Mouse (Mus musculus): Measurements from ENCODE around the gene Rab3ip. TPM values are rescaled to one million over a fixed set of nuclear protein-coding genes. Genes with fewer than 3 reads are reported as not detected.

Gene Rab3ip
- total and polyA plus RNA-seq, 3 experiments = 15.2 to 23.2 TPM; not detected in 1

DNA sequence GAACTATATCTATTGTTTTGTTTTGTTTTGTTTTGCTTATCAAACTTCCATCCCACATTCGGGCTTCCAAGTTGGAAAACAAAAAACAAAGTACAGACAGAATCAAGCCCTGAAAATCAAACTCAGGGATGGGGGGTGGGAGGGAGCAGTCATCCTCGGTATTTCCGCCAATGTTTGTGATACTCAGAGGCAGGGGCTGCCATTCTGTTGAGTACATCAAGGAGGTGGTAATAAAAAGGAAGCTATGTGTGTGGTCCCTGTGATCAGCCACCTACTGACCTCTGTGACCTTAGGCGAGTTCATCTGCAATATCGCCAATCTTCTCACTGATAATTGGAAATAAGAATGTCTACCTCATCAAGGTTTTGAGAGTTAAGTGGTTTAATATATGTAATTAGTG, 317 bp upstream of the Rab3ip start:
- H3K9ac ChIP-seq (ENCODE audit: control insufficient read depth, low read depth, low read length, poor library complexity, severe bottlenecking) = peak overlapping the region; percentile 52
- H3K36me3 ChIP-seq (ENCODE audit: control insufficient read depth in 1 of 2, insufficient read depth in 2 of 2, low read length in 2 of 2) = peaks cover 0 to 4% of the 10 kb centered on the region in 2 experiments; a peak in 1 of 4 replicates
- no peaks in the 10 kb centered on the region for H3K9me3 ChIP-seq (replicated peaks; ENCODE audit: insufficient read depth, low read length)
- no peak overlapping the region for H3K27ac ChIP-seq (ENCODE audit: control insufficient read depth, low read depth, low read length)
- H3K79me2 ChIP-seq (ENCODE audit: control insufficient read depth, insufficient read depth, low read length, poor library complexity) = peaks cover 10% of the 10 kb centered on the region
- no peaks in the 10 kb centered on the region for H3K27me3 ChIP-seq (ENCODE audit: control insufficient read depth in 1 of 2, insufficient read depth in 2 of 2, low read length in 2 of 2)
- TF ChIP-seq SIN3A (IDR thresholded peaks at IDR 0.05; ENCODE audit: low read length) (peak; percentile 40; the same call in 1 of the 2 replicates), MAFK (IDR thresholded peaks at IDR 0.05; ENCODE audit: borderline replicate concordance, low read depth, low read length) (no peak)
- H3K4me3 ChIP-seq (ENCODE audit: control insufficient read depth in 1 of 2, insufficient read depth in 1 of 2, low read depth in 2 of 2, low read length in 2 of 2) = peak overlapping the region; percentile 62 to 90
- H3K4me1 ChIP-seq (ENCODE audit: control insufficient read depth in 1 of 2, insufficient read depth in 2 of 2, low read length in 2 of 2) = peaks cover 3% of the 10 kb centered on the region in 2 experiments; a peak in 1 of 4 replicates
- DNase-seq (ENCODE audit: low read depth, low spot score) = no peak

DNA sequence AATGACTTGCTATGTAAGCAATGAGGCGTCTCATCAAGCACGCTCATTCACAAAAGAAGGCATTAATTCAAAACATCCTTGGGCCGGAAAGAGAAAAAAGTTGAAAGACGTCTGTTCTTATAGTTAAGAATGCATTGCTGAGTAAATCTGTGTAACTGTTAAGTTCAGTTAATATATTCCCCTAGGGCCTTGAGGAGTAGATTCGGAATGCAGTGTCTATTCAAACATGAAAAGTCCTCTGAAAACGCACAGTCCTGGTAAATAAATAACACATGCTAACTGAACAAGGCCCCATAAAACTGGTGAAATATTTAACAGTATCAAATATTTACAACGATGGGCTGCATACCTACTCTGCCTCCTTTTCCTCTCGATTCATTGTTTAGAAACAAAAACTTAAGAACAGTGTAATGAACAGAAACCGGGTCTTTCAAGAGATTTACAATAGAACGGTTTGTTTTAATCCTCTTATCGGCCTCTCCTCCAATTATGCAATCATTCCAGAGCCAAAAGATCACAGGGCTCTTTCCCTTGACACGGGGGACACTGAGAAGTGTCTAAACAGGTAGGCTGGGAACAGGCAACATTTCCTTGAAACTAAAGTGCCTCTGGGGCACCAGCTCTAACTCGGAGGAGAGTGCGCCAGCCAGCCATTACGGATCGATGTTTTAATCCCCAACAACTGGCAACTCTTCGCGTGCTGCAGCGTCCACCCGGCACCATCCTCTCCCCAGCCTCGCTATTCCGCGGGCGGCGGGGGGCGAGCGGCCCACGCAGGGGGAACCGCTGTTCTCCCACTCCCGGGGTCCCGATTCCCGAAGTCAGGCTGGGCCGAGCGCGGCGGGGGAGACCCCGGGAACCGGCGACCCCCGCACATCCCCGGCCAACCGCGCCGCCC, 1.2 kb downstream of the Rab3ip start:
- H3K9ac ChIP-seq (ENCODE audit: control insufficient read depth, low read depth, low read length, poor library complexity, severe bottlenecking) = peak overlapping the region; percentile 90
- H3K27ac ChIP-seq (ENCODE audit: control insufficient read depth, low read depth, low read length) = no peak overlapping the region
- TF ChIP-seq UBTF (IDR thresholded peaks at IDR 0.05; ENCODE audit: borderline replicate concordance, insufficient read depth, low read depth, low read length) (no peak), ZC3H11A (IDR thresholded peaks at IDR 0.05; ENCODE audit: low read depth, low read length) (no peak), MAX (IDR thresholded peaks at IDR 0.05; ENCODE audit: low read length) (no peak), HCFC1 (IDR thresholded peaks at IDR 0.05; ENCODE audit: low read depth, low read length) (no peak), NRF1 (IDR thresholded peaks at IDR 0.05; ENCODE audit: insufficient read depth, low read depth, low read length, poor library complexity, severe bottlenecking) (no peak), NELFE (IDR thresholded peaks at IDR 0.05; ENCODE audit: low read depth, low read length) (no peak), GATA1 (IDR thresholded peaks at IDR 0.05; ENCODE audit: low read depth, low read length) (no peak), SIN3A (IDR thresholded peaks at IDR 0.05; ENCODE audit: low read length) (no peak), MXI1 (IDR thresholded peaks at IDR 0.05; ENCODE audit: low read depth, low read length) (no peak), ZNF384 (IDR thresholded peaks at IDR 0.05; ENCODE audit: low read depth, low read length) (no peak), USF1 (IDR thresholded peaks at IDR 0.05; ENCODE audit: low read depth, low read length) (no peak), ZMIZ1 (IDR thresholded peaks at IDR 0.05; ENCODE audit: low read depth, low read length) (no peak), TCF12 (IDR thresholded peaks at IDR 0.05; ENCODE audit: low read depth, low read length) (no peak), JUND (IDR thresholded peaks at IDR 0.05; ENCODE audit: low read depth, low read length) (no peak), BHLHE40 (IDR thresholded peaks at IDR 0.05; ENCODE audit: borderline replicate concordance, low read depth, low read length) (no peak)
- peak overlapping the region; percentile 81 to 98 for H3K4me3 ChIP-seq (ENCODE audit: control insufficient read depth in 1 of 2, insufficient read depth in 1 of 2, low read depth in 2 of 2, low read length in 2 of 2)
- peaks cover 3% of the 10 kb centered on the region in 2 experiments; a peak in 1 of 4 replicates for H3K4me1 ChIP-seq (ENCODE audit: control insufficient read depth in 1 of 2, insufficient read depth in 2 of 2, low read length in 2 of 2)
- peaks cover 10% of the 10 kb centered on the region for H3K79me2 ChIP-seq (ENCODE audit: control insufficient read depth, insufficient read depth, low read length, poor library complexity)
- H3K9me3 ChIP-seq (replicated peaks; ENCODE audit: insufficient read depth, low read length) = no peaks in the 10 kb centered on the region
- H3K27me3 ChIP-seq (ENCODE audit: control insufficient read depth in 1 of 2, insufficient read depth in 2 of 2, low read length in 2 of 2) = no peaks in the 10 kb centered on the region
- peak; percentile 53 for DNase-seq (ENCODE audit: low read depth, low spot score)
- peaks cover 0 to 4% of the 10 kb centered on the region in 2 experiments; a peak in 1 of 4 replicates for H3K36me3 ChIP-seq (ENCODE audit: control insufficient read depth in 1 of 2, insufficient read depth in 2 of 2, low read length in 2 of 2)
